Mouse (Mus musculus) right cerebral cortex, postnatal 25 days (tissue): ENCODE results near the gene Vtcn1.

Experiments used
- DNase-seq: peaks from one replicate; pipeline ENCODE4 v3.0.0; 2022

The Vtcn1 gene

GRCm38 (mm10) chr3:100922506-100923375 lies 97.5 kb downstream of the Vtcn1 start:
- no peak for DNase-seq

DNA sequence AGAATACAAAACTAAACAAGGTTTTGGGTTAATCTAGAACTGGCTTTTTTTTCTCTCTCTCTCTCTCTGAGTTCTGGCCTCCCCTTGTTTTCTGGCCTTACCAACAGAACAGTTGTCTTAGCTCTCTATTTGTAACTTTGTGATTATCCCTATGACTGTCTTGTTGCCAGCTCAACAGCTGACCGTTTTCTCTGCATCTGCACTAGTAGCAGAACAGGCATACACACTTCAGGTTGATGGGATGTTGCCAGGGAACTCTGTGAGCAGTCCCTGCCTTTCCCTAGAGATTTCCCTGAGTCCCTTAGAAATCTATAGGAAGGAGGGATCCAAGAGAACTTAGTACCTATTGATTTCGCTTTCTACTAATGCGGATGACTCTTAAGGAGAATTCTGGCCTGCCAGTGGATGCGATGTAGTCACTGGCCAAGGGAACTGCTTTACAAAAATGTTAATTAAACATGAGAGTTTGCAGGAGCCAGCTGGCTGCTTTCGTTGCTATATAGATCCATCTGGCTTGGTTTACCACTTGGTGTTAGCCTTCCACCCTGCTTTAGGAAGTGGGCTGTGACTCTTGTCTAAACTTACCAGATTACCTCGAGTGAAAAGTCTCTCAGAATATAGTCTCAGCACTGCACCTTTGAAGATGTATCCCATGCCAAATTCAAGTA lies 98.9 kb downstream of the Vtcn1 start:
- no peak for DNase-seq

DNA sequence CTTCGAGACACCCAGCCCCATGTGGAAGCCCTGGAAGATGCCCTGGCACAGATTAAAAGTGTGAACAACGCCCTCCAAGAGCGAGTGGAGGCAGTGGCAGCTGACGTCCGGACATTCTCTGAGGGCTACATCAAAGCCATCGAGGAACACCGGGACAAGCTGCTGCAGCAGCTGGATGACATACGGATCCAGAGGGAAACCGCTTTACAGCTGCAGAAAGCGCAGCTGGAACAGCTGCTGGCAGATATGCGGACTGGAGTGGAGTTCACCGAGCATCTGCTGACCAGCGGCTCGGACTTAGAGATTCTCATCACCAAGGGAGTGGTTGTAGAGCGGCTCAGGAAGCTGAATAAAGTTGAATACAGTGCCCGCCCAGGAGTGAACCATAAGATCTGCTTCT lies 99.9 kb downstream of the Vtcn1 start:
- DNase-seq: no peak

DNA sequence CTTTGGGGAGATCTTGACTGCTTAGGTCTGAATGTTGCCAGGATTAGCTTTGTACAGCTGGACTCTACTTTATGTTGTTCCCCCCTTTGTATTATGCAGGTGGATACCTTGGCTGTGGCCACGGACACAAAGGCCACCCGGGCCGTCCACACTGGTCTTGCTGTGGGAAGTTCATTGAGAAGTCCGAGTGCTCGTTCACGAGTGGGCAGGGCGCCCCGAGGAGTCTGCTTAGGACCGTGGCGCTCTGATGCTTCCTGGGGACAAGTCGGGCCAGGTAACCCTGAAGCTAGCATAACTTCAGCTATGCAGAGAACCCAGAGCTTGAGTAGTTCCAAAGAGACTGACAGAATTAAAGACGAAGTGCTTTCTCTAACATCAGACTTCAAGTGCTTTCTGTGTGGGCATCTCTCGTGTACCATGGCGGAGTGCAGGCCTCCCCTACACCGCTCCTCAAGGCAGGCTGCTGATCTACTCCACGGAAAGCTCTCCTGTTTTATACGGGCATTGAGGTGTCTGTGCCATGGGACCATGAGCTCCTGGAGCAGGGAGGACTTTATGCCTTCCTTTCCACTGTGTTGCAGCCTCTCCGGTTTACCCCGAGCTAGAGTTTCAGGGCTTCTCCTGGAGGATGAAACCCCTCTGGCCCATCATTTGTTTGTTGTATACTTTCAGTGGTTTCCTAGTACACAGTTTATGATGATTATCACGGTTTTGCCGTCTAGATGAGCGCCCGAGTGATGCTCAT lies 106.2 kb downstream of the Vtcn1 start:
- DNase-seq: no peak

- no peak for DNase-seq
These were observed 107.1 kb downstream of the Vtcn1 start for GRCm38 (mm10) chr3:100932077-100932944.

DNA sequence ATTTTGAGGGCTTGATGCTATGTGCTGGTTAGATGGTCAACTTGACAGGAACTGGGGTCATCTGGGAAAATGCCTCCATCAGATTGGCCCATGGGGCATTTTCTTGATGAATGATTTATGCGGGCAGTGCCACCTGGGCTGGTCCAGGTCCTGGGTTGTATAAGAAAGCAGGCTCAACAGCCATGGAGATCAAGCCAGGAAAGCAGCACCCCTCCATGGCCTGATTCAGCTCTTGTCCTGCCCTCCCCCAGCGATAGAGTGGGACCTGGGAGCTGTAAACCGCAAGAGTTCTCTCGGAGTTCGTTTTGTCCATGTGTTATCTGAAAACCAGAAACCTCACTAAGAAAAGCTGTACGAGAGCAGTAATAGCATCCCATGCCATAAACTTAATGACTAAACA lies 110.3 kb downstream of the Vtcn1 start:
- DNase-seq: no peak

DNA sequence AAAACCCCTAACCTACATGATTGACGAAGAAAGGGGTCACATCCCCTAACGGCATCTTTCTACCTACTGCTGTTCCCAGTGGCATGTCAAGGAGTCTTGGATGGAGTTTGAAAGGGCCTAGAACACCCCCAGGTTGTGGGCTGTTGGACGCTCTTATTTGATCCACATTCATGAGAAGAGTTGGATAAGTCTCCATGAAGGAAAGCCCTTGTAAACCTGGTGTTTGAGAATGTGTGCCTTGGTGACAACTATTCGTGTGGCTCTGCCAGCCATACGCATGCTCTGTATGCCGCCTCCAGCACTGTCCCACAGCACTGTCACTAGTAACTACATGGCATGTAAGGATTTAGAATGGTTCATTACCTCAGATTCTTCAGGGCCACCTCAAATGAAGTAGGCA lies 110.9 kb downstream of the Vtcn1 start:
- DNase-seq: no peak

DNA sequence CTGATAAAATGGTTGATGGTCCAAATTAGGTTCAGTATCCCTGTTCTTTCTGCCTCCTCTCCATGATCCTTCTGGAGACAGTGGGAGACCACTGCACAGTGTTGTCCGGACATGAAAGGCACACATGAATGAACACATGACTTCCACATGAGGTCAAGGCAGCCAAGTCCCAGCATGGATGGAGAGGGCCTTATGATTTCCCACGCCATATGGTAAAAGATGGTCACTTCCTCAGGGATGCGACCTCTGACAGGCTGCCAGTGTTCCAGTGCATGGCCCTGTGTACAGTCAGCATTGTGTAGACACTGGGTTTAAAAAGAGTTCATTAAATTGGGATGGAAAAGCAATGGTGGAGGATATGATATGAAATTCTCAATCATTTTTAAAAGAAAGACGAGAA lies 113.0 kb downstream of the Vtcn1 start:
- DNase-seq: no peak

GRCm38 (mm10) chr3:100940496-100941037 lies 115.3 kb downstream of the Vtcn1 start:
- DNase-seq: no peak
